Mouse (Mus musculus) heart, postnatal 0 days (tissue): ENCODE measurements around the gene Pkig.

Experiments used
- CTCF ChIP-seq: IDR thresholded peaks from 2 replicates; pipeline ENCODE4 v1.5.1; 2016; ENCODE audit warnings: antibody characterized with exemption, control low read depth, low read depth
- EP300 ChIP-seq: IDR thresholded peaks from 2 replicates; pipeline ENCODE4 v1.6.1; 2016; ENCODE audit warnings: antibody characterized with exemption, low read depth

GRCm38 (mm10) chr2:163631715-163632114 lies 26.5 kb upstream of the Pkig start:
- no peak for TF ChIP-seq CTCF
- no peak for TF ChIP-seq EP300
